Mouse (Mus musculus) neural tube, embryonic 14.5 days (tissue): Measurements from ENCODE around the gene Gstm1. TPM values are rescaled to one million over a fixed set of nuclear protein-coding genes. Genes with fewer than 3 reads are reported as not detected.

Source experiments
- ATAC-seq: fragments of 200-750 bp; cut with Nextera tagmentation; 2 replicates; pipeline ENCODE4 v1.8.0; 2017; ENCODE audit warnings: low read depth, mild to moderate bottlenecking, moderate TSS enrichment, moderate library complexity
- H3K27ac ChIP-seq: fragments of 300-500 bp; sonication (generic); 2 replicates; pipeline ENCODE4 v1.5.1; 2014; ENCODE audit warnings: low read depth, mild to moderate bottlenecking, control low read depth, low read length, moderate library complexity, mixed read lengths
- H3K27me3 ChIP-seq: fragments of 300-500 bp; sonication (generic); 2 replicates; pipeline ENCODE4 v1.6.1; 2014; ENCODE audit warnings: low read length; ENCODE audit not compliant: control insufficient read depth, insufficient read depth
- H3K36me3 ChIP-seq: fragments of 300-500 bp; sonication (generic); 2 replicates; pipeline ENCODE4 v1.6.1; 2014; ENCODE audit warnings: low read length, mixed read lengths; ENCODE audit not compliant: control insufficient read depth, insufficient read depth
- H3K4me1 ChIP-seq: fragments of 300-500 bp; sonication (generic); 2 replicates; pipeline ENCODE4 v1.6.1; 2014; ENCODE audit warnings: low read length; ENCODE audit not compliant: control insufficient read depth, insufficient read depth
- H3K4me2 ChIP-seq: fragments of 300-500 bp; sonication (generic); 2 replicates; pipeline ENCODE4 v1.6.1; 2014; ENCODE audit warnings: mild to moderate bottlenecking, low read depth, low read length, control low read depth
- H3K4me3 ChIP-seq: fragments of 300-500 bp; sonication (generic); 2 replicates; pipeline ENCODE4 v1.5.1; 2014; ENCODE audit warnings: low read depth, low read length, control low read depth, mixed read lengths
- H3K9ac ChIP-seq: fragments of 300-500 bp; sonication (generic); replicated peaks from 2 replicates; pipeline ENCODE4 v1.6.1; 2014; ENCODE audit warnings: low read depth, mild to moderate bottlenecking, control low read depth, low read length, mixed read lengths
- H3K9me3 ChIP-seq: fragments of 300-500 bp; sonication (generic); 2 replicates; pipeline ENCODE4 v1.6.1; 2016; ENCODE audit warnings: low read length; ENCODE audit not compliant: control insufficient read depth
- WGBS: fragments of 180-500 bp; shearing (Covaris S2); extraction: QIAGEN DNeasy Blood & Tissue Kit; methylation state at CpG from one replicate; pipeline ENCODE4 v1.1.7; 2014; 5-methylcytosine and 5-hydroxymethylcytosine counted together
- polyA plus RNA-seq: library from polyadenylated mRNA; unstranded; fragments of >200 nt; fragmentation: Nextera tagmentation; extraction: Ambion mirVana; gene quantifications from 2 replicates; pipeline ENCODE4 v1.2.1, GENCODE M21; 2014

The Gstm1 gene
- polyA plus RNA-seq, 1 experiment from 2014 or later, result 186 TPM

- Histone ChIP-seq H3K27me3 (no peaks in the 10 kb centered on the region), H3K9ac (no peak overlapping the region), H3K9me3 (no peaks in the 10 kb centered on the region), H3K27ac (no peak overlapping the region), H3K4me3 (no peak overlapping the region), H3K36me3 (no peaks in the 10 kb centered on the region), H3K4me1 (no peaks in the 10 kb centered on the region), H3K4me2 (no peak overlapping the region)
- WGBS, result 83% methylated on average over 4 of the region's 4 CpGs
- ATAC-seq, result no peak
These were observed 53.7 kb downstream of the Gstm1 start for GRCm38 (mm10) chr3:107964026-107964425.

Other genes with a start within 250 kb of the Gstm1 start
- not detected in 2 replicates for gene Eps8l3, start 140.7 kb downstream of the Gstm1 start, polyA plus RNA-seq
- gene Gstm5, start 122.2 kb downstream of the Gstm1 start, polyA plus RNA-seq, result 261 and 263 TPM in 2 replicates
- 69.3 and 70.4 TPM in 2 replicates for gene Gstm7, start 86.2 kb downstream of the Gstm1 start, polyA plus RNA-seq
- gene Gstm6, start 74.2 kb downstream of the Gstm1 start, polyA plus RNA-seq, result 7.4 and 13.2 TPM in 2 replicates
- gene Gstm3, start 48.7 kb downstream of the Gstm1 start, polyA plus RNA-seq, result not detected in 2 replicates
- gene Gstm2, start 31.5 kb downstream of the Gstm1 start, polyA plus RNA-seq, result 1.2 and 6.6 TPM in 2 replicates
- 17.7 and 18.6 TPM in 2 replicates for gene Gstm4, start 26.9 kb upstream of the Gstm1 start, polyA plus RNA-seq
- 51.7 and 53.5 TPM in 2 replicates for gene Ampd2, start 68.7 kb upstream of the Gstm1 start, polyA plus RNA-seq
- 0.24 TPM in 1 of 2 replicates, not detected in the other for gene Gnat2, start 74.8 kb upstream of the Gstm1 start, polyA plus RNA-seq
- gene Gnai3, start 128.2 kb upstream of the Gstm1 start, polyA plus RNA-seq, result 108 and 141 TPM in 2 replicates
- gene Gpr61, start 136.9 kb upstream of the Gstm1 start, polyA plus RNA-seq, result 2.7 and 4.5 TPM in 2 replicates
- 11.2 TPM in 2 replicates for gene Amigo1, start 168.4 kb upstream of the Gstm1 start, polyA plus RNA-seq
- 2.0 and 2.3 TPM in 2 replicates for gene Cyb561d1, start 183.2 kb upstream of the Gstm1 start, polyA plus RNA-seq
- gene Atxn7l2, start 193.0 kb upstream of the Gstm1 start, polyA plus RNA-seq, result 22.0 and 24.0 TPM in 2 replicates
- 0.14 and 0.32 TPM in 2 replicates for gene Sypl2, start 208.7 kb upstream of the Gstm1 start, polyA plus RNA-seq
- 243 TPM in 2 replicates for gene Psma5, start 239.0 kb upstream of the Gstm1 start, polyA plus RNA-seq